Mouse (Mus musculus) olfactory bulb, adult 2 months (tissue): ENCODE measurements at regions not wholly inside any gene's neighbourhood (a gene's known extent, or its start where the extent isn't known, plus 50 kb on each side); places are given as distances from the start of the nearest gene placed in this dataset.
A peak's percentile ranks its signal among the peaks of the same experiment; 100 is the strongest.
"Not testable (repeated sequence)": the region's sequence is repeated elsewhere in the genome, so short reads cannot be mapped to it uniquely, and the experiment has no call there.

Experiments used
- H3K27ac ChIP-seq: fragments of 200-500 bp; 2 replicates; pipeline ENCODE4 v1.5.1; 2012; ENCODE audit warnings: low read depth, low read length; ENCODE audit not compliant: insufficient read depth
- H3K4me1 ChIP-seq: fragments of 200-500 bp; 2 replicates; pipeline ENCODE4 v1.6.1; 2012; ENCODE audit warnings: low read length; ENCODE audit not compliant: control insufficient read depth, insufficient read depth
- H3K4me3 ChIP-seq: fragments of 200-500 bp; 2 replicates; pipeline ENCODE4 v1.5.1; 2012; ENCODE audit warnings: mild to moderate bottlenecking, low read depth, low read length, moderate library complexity; ENCODE audit not compliant: insufficient read depth
- CTCF ChIP-seq: fragments of 200-500 bp; IDR thresholded peaks from 2 replicates; pipeline ENCODE4 v1.5.1; 2012; ENCODE audit warnings: low read depth, mild to moderate bottlenecking, low read length, moderate library complexity; ENCODE audit not compliant: insufficient read depth
- POLR2A ChIP-seq: fragments of 200-500 bp; IDR thresholded peaks from 2 replicates; pipeline ENCODE4 v1.6.1; 2012; ENCODE audit warnings: mild to moderate bottlenecking, low read depth, low read length, moderate library complexity; ENCODE audit not compliant: insufficient read depth
- WGBS: fragments of 180-500 bp; shearing (Covaris S2); methylation state at CpG from one replicate; pipeline ENCODE4 v1.1.7; 2018; 5-methylcytosine and 5-hydroxymethylcytosine counted together

DNA sequence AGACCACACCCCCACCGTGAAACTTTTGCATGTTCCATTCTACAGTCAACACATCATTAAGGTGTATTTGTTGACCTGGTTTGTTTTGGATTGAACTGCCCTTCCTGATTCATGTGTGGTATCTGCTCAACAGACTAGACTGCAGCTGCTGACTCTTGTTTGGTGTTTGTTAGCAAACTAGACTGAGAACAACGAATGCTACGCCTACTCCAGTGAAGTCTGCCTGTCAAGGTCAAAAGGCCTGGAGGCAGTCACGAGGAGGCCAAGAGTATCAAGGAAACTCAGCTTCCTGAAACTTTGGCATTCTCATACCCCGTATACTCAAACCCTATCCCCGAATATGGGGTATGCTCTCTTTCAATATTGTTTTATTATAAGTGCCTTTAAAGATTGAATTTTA is 194.2 kb upstream of the Spin1 start:
- H3K4me1 ChIP-seq, H3K27ac ChIP-seq, H3K4me3 ChIP-seq: not testable (repeated sequence)
- WGBS, result 92% methylated on average over 6 of the region's 6 CpGs

DNA sequence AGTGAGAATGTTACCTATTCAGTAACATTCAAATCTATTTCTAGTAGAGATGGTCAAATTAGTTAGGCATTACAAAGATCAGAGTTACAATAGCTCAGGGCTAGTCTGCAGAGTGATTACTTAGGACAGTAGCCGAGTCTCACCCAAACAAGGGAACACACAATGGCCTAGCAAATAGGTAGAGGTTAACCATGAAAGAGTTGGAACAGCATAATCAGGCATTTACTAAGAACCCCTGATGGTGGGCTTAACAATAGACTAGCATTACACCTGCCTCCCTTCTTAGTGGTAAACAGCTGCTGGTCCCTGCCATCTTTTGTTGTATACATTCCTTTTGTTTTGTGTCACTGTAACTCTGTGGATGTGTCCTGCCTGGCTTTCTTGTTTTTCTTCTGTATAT is 193.8 kb upstream of the Spin1 start:
- 75% methylated on average over 1 of the region's 1 CpGs for WGBS
- TF ChIP-seq CTCF (no peak), POLR2A (no peak)
- Histone ChIP-seq H3K4me3 (no peak overlapping the region), H3K27ac (no peak overlapping the region), H3K4me1 (no peaks in the 10 kb centered on the region)

DNA sequence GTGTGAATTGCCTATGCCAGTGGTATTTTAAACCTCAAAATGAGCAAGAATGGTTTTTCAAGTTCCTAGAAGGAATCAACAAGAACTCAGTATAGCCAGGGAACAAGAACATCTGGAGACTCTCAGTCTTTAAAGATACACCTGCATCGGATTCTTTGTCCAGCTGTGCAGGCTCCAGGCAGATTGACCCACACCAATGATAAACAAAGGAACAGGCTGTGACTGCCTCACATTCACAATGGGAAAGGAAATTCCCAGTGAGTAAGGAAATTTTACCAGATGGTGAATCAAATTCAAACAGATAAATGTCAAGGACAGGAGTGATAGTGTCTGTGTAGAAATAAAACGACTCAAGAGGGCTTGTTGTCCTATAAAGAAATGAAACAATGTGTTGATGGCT is 187.9 kb upstream of the Spin1 start:
- not testable (repeated sequence) for H3K4me3 ChIP-seq, H3K27ac ChIP-seq, H3K4me1 ChIP-seq
- WGBS, result 71% methylated on average over 2 of the region's 2 CpGs

DNA sequence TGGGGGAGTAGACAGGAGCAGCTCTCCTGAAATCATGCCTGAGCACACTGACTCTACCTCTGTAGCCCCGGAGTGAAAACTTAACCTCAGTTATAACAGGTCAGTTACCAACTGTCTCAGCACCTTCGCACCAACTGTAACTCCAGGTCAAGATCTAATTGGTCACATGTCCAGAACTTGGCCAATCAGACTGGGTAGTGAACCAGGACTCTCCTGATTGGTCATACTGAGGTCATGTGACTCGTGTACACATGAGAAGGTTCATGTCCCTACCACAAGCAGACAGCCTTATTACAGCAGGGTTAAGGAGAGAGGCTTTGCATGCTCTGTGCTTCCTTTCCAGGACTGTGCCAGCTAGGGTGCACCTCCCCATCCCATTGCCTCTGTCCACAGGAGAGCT is 166.7 kb upstream of the Spin1 start:
- H3K4me1 ChIP-seq, H3K4me3 ChIP-seq, H3K27ac ChIP-seq: not testable (repeated sequence)
- WGBS, result 90% methylated on average over 3 of the region's 3 CpGs

DNA sequence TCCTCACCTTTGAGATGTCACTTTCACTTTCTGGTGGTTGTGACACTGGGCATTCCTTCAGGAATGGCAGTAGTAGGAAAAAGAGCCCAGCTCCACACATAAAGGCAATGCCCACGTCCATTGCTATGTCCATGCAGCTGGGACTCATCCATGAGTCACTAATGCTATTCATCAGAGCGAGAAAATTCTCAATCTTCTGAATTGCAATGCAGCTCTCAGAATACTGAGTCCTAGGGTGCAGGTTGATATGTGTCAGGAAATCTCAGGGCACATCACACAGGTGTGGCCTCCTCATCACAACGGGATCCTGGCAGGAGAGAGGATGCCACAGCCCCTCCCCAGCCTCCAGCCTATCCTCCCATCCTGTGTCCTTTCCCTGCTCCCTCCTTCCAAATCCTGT is 158.1 kb upstream of the Spin1 start:
- Histone ChIP-seq H3K4me1 (no peaks in the 10 kb centered on the region), H3K27ac (no peak overlapping the region), H3K4me3 (no peak overlapping the region)
- TF ChIP-seq POLR2A (no peak), CTCF (no peak)
- 68% methylated on average over 3 of the region's 3 CpGs for WGBS

DNA sequence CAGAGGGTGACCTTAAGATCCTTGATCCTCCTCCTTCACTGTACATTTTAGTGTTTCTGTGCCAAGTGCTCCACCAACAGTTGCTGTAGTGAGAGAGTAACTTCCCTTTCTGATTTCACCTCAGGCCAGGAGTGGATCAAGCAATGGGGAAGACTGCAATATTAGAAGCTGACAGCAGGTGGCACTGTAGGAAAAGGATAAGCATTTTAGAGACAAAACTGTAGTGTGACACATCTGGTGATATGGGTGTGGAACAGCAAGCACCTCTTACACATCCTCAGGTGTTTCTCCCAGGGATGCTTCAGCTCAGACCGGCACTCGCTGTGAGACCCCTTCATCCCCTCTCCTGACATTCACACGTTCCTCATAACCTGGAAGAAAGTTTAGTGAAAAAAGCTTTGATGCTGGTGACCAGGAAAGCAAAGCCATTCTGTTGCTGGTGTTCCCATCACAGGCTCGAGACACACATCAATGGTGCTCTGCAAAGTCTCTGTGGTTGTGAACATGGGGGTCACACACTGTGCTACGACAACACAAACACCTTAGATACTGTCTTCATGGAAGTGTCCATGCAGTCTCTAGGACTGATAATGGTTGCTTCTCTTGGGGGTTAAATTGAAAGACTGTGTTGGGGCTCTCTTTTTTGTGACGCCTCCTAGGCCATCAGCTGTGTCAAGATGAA is 151.0 kb upstream of the Spin1 start:
- 38% methylated on average over 6 of the region's 6 CpGs for WGBS
- H3K4me3 ChIP-seq, result no peak overlapping the region
- TF ChIP-seq POLR2A (no peak), CTCF (peak; percentile 48)
- H3K27ac ChIP-seq, result no peak overlapping the region
- no peaks in the 10 kb centered on the region for H3K4me1 ChIP-seq

DNA sequence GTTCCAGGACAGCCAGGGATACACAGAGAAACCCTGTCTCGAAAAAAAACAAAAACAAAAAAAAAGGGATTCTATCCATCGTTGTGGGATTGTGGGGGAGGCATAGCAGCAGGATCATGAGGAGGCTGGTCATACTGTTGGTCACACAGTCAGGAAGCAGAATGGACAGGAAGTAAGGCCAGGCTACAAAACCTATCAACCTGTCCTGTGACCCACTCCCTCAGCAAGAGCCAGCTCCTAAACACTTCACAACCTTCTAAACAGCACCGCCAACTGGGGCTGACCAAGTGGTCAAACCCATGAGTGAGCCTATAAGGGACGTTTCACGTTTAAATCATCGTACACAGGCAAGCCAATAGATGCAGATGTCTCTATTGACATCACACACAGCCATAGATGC is 146.0 kb upstream of the Spin1 start:
- no peak for TF ChIP-seq POLR2A
- TF ChIP-seq CTCF, result no peak
- Histone ChIP-seq H3K4me3 (no peak overlapping the region), H3K4me1 (no peaks in the 10 kb centered on the region), H3K27ac (no peak overlapping the region)
- 95% methylated on average over 6 of the region's 6 CpGs for WGBS

DNA sequence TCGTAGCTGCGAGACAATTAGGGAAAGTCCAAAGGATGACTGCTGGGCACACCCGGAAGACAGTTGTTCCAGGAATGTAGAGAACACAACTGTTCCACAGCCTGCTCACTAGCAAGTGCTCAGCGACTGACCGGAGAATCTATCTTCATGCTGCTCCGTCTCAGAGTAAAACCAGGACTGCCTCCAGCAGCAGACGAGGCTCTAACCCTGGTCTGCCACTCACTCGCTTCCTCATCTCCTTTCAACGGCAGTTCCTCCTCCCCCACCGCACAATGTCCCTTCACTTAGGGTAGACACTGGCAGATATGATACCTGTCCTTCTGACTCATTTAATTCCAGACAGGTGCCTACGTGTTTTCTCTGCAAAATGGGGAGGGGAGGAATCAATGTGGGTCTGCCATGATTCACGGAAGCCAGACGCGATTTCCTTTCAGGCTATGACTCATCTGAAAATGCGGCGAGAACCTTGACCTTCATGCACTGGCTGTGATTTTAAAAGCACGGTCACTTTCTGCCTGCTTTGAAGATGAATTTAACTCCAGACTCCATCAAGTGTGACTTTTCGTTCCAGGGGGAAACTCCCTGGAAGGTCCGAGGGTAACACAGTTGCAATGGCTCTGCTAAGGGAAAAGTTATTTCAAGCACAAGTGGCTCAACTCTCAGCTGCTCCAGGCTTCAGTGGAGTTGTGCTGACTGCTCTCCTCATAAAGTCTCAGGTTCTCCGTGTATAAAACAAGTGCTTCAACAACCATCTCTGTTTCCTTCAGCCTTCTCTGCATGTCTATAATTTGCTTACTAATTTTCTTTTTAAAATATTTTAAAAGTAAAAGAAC is 142.4 kb upstream of the Spin1 start:
- no peaks in the 10 kb centered on the region for H3K4me1 ChIP-seq
- H3K27ac ChIP-seq, result no peak overlapping the region
- H3K4me3 ChIP-seq, result no peak overlapping the region
- TF ChIP-seq CTCF (no peak), POLR2A (no peak)
- WGBS, result 72% methylated on average over 20 of the region's 20 CpGs

DNA sequence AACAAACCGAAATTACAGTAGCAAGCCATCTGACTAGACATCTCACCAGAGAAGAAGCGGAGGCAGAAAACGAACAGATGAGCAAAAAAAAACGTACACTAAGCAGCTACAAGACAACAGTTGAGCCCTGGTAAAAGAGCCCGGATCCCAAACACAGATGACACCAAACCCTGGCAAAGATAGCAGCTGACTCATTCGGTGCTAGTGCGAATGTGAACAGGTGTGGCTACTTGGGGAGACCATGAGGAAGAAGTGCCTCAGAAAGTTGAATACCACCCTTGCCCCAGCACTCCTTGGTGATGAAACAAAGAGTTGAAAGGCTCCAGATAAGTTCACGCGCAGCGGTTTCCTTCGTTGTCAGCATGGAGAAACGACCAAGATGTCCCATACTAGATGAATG is 139.8 kb upstream of the Spin1 start:
- no peak for TF ChIP-seq POLR2A
- no peak for TF ChIP-seq CTCF
- Histone ChIP-seq H3K4me1 (no peaks in the 10 kb centered on the region), H3K4me3 (no peak overlapping the region), H3K27ac (no peak overlapping the region)
- WGBS, result 81% methylated on average over 12 of the region's 12 CpGs

DNA sequence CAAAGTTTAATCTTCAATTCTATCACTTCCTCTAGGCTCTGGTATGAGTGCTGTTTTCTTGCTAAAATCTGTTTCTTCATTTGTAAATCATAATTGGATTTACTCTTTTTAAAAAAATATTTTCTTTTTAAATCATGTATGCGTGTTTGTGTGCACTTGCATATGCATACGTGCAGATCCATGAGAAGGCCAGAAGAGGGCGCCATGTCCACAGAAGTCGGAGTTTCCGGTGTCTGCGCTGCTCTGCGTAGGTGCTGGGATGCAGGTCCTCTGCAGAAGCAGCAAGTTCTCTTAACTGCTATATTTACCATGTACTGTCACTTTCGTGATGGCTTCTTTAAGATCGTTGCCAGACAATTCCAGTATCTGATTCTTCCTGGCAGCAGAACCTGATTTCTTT is 136.6 kb upstream of the Spin1 start:
- Histone ChIP-seq H3K4me3 (no peak overlapping the region), H3K27ac (no peak overlapping the region), H3K4me1 (no peaks in the 10 kb centered on the region)
- 84% methylated on average over 9 of the region's 9 CpGs for WGBS
- TF ChIP-seq POLR2A (no peak), CTCF (peak; percentile 33; the same call in 1 of the 2 replicates)

DNA sequence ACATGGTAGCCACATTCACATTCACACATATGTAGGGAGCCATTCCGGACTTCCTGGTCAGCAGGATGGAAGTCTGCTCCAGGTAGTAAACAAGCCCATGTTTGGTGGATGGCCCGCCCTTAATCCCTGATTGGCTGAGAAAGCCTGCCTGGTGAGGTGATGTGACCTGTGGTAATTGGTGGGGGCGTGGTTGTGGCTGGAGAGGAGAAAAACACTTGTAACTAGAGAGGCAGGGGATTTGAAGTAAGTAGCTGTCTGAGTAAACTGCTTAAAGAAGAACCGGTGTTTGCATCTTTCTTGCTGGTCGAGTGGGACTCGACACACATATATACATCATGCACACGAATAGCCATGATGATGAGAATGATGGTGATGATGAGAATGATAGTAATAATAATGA is 135.6 kb upstream of the Spin1 start:
- H3K27ac ChIP-seq, H3K4me3 ChIP-seq, H3K4me1 ChIP-seq: not testable (repeated sequence)
- 82% methylated on average over 7 of the region's 7 CpGs for WGBS
